Mouse (Mus musculus): ENCODE data around the gene Gal3st2.
"Not testable (repeated sequence)": the region's sequence is repeated elsewhere in the genome, so short reads cannot be mapped to it uniquely, and the experiment has no call there.

Gene Gal3st2

DNA sequence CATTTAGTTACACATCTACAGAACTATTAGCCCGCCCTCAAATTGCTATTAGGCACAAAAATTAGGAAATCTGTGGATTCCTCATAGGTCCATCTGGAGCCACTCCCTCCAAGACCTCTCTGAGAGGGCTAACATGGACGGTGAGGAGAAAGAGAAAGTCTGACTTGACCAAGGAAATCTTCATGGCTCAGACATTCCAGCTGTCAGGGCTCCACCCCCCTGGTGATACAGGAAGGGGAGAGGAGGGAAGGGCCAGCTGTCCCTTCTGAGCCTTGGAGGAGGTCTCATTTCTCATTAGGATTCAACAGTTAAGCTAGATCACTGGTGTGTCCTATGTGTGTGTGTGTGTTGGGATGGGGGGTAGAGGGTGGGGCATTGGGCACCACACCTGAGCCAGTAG, at the start of gene Gal3st2:
TSS of gene Gal3st2 (plus strand) at position 259 of the 400 bp plus-strand sequence.
- not testable (repeated sequence) for DNase-seq (ENCODE audit: low spot score in 2 of 2)

DNA sequence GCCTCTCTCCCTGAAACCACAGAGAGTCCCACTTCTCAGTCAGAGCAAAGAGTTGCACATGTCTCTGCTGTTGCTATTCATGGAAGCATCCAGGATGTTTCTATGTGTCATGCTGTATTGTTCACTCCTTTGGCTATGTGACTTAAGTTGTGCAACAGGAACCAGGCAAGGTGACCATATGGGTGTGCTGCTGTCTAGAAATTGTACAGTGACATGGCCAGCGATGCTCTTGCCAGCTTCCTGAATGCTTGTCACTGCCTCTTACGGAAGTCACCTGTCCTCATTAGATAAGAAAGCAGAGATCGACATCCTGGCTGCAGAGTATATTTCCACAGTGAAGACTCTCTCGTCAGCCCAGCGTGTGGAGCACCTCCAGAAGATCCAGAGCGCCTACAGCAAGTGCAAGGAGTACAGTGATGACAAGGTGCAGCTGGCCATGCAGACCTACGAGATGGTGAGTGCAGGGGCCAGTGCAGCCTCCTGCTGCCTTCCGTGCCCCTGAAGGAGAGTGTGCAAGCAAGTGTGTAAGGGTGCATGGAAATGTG, 49.5 kb upstream of the Gal3st2 start:
- DNase-seq (ENCODE audit: low spot score in 2 of 2), result no peak

DNA sequence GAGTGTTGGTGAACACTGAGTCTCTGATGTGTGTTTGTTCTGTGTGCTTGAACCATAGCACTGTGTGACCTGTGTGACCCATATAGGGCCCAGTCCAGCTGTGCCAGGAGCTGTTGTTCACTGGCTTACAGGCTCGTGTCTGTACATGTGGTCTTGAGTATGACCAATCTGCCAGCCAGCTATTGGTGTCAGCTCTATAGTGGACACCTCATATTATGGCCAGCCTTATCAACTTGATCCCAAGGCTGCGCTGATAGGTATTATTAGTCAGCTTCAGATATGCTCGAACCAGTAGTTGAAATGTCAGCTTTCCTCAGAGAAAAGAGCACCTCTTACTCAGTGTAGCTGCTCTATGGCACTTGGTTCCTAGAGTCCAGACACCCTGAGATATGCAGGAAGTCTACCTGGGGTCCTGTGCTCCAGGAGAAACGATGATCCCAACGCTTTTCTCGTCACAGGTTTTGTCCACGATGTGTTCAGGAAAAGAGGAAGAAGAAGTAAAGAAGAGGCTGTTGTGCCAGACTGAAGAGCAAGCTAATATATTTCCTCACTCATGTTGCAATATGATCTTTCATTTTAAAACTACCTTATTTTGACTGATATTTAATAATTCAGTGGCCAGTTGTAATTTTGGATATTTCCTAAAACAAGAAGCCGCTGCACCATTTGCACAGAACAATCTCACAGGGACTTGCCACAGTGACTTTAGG, 43.1 kb upstream of the Gal3st2 start:
- DNase-seq (ENCODE audit: low spot score in 2 of 2), result no peak

DNA sequence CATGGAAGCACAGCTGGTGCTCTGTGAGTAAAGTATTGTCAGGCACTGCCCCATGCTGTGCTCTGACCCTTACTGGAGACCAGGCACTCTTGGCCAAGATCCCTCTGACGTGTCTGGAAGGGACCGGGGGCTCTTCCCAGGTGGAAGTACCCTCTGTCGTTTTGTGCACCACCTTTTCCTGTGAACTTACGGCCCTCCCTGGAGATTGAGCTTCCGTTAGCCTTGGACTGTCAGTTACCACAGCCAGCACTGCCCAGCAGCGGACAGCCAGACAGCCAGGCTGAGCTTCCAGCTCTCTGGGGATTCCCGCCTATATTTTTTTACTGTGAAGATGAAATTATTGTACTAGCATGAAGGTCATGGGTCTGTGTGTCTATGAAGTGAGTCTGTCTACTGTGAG, 42.4 kb upstream of the Gal3st2 start:
- no peak for DNase-seq (ENCODE audit: low spot score in 2 of 2)

DNA sequence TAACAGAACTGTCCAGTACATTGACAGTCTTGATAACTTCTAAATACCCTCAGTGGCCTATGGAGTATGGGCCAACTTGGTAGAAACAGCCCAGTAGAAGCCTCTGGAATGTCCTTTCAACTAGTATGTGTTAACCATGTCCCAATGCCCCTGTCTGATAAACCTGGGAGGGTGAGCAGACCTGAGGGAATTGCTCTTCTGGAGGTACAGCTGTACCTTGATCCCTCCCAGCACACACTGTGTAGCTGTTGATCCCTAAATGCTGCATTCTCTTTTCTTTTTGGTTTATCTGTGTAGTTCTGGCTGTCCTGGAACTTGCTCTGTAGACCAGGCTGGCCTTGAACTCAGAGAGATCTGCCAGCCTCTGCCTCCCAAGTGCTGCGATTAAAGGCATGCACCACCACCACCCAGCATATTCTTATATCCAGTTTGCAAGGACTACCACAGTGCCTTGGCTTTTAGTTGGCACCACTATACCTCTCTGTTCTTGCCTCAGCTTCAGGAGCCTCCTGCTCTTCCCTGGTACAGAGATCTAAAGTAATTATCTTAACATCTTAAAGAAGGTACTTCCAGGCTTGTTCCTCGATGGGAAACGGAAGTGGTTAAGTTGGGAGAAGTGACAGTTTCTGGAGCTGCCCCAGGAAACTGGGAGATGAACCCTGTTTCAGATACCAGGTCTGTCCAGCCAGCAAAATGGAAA, 37.2 kb upstream of the Gal3st2 start:
- no peak for DNase-seq (ENCODE audit: low spot score in 2 of 2)

DNA sequence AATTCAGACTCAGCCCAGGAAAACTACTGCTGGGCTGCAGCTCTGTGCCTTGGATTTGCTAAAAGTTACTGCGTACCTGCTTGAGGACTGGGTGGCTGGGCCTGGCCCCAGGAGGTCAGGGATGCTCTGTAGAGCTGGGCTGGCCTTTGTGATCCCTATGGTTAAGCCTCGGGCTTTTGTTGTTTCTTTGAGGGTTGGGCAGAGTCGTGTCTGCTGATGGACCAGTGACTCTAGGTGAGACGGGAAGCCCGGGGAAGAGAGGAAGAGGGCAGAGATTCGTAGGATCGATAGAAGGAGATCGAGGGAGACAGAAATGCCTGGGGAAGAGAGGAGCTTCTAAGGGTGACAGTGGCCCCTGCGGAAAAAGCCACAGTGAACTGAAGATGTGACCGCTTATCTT, 36.5 kb upstream of the Gal3st2 start, which contains the start of gene D2hgdh:
TSS of gene D2hgdh (plus strand) at position 301 of the 400 bp plus-strand sequence.
- DNase-seq (ENCODE audit: low spot score in 2 of 2), result no peak

DNA sequence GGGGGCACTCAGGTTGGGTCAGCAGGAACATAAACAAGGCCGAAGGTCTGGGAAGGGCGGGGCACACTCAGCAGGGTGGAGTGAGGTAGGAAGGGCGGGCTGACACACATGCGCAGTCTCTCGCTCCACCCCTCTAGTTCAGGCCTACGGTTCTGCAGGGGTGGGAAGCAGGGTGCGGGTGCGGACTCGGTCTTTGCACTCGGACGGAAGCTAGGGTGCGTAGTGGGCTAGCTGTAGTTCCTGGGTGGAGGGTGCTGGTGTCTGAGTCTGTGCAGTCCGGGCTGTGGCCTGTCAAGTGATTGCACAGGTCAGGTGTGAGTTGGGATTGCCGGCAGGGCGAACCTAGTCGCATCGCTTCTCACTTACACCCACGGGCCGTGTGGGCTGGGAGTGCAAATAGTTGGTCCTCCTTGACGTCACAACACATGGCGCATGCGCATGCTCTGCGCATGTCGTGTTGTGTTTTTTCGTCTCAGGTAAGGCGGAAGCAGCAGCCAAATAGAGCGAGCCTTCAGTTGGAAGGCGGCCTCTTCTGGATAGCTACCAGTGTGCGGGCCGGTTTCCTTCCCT, 35.9 kb upstream of the Gal3st2 start:
- DNase-seq (ENCODE audit: low spot score in 2 of 2), result peak; percentile 91 to 92

DNA sequence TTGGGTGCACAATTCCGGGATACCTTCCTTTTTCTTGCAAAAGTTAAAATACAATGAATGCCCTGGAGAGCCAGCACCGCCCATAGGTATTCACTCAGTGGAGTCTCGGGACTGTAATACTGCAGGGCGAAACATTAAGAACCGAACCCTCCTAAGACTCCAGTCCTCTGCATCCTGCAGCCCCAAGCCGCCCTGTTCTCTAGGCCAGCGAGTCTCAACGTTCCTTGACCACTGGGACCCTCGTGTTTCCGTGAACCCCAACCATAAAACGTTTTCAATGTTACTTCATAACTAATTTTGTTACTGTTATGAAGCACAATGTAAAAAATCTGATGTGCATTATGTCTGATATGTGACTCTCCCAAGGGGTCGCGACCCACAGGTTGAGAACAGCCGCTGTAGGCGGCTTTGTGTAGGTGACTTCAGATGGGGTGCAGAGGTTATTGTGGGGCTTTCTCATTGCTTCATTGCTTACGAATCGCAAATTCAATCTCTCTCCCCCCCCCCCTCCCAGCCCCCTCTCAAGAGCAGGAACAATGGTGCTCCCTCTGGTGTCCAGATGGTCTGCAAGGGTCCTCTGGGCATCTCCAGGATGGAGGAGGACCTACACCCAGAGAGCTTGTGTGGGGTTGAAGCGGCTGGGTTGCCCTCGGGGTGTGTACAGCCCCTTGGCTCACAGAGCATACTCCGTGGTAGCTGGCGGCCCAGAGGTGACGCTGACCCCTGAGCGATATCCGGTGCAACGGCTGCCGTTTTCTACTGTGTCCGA, 35.2 kb upstream of the Gal3st2 start:
- peak; percentile 10 to 18 for DNase-seq (ENCODE audit: low spot score in 2 of 2)

DNA sequence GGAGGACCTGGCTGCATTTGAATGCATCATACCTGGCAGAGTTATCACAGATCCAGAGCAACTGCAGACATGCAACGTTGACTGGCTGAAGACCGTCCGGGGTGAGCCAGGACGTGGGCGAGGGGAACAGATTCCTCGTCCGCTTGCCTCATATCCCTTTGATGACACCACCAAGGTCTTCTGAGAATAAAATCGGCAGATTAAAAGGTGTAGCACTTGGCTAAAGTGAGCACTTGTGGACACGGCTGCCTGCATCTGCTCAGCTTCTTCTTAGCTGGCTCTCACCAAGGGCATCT, 34.6 kb upstream of the Gal3st2 start:
- DNase-seq (ENCODE audit: low spot score in 2 of 2), result no peak

DNA sequence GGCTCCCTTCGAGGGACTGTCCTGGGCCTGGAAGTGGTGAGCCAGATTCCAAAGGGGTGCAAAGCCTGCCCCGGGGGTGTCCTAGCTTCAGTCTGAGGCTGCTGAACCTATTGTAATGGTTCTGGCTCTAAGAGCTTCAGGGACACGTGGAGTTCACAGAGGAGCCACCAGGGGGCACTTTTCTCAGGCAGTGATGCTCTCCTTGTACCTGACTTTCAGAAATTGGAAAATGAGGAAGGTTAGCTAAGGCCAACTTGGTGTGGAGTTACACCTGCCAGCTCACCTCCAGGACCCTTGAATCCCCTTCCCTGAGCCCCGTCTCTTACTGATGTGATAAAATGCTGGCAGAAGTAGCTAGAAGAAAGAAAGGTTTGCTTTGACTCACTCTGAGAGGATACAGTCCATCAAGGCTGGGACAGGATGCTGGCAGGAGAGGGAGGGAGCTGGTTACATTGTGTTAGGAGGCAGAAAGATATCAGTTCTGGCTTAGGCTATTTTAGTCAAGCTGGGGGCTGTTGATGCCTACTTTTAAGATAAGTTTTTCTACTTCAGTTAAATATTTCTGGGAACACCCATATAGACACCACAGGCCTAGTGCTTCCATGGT, 28.2 kb upstream of the Gal3st2 start:
- DNase-seq (ENCODE audit: low spot score in 2 of 2), result not testable (repeated sequence)

DNA sequence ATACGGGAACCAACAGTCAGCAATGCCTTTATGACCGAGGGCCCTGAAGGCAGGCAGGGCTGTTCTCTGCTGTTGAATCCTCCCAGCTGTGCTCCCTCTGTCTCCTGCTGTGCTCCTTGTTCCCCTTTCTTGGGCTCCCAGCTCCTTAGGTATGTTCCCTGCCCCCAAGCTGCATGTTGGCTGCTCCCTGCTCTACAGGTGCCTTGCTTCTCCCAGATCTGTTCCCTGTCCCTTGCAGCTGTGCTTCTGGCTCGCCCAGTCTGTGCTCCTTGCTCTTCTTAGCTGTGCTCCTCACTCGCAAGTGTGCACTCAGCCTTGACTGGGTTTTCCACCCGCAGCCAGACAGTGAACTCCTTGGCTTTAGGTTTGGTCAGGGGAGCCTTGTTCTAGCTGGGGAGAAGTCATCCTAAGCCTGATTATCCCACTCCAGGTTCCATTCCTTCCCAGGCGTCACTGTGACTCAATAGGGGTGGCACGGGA, 26.4 kb upstream of the Gal3st2 start:
- no peak for DNase-seq (ENCODE audit: low spot score in 2 of 2)

DNA sequence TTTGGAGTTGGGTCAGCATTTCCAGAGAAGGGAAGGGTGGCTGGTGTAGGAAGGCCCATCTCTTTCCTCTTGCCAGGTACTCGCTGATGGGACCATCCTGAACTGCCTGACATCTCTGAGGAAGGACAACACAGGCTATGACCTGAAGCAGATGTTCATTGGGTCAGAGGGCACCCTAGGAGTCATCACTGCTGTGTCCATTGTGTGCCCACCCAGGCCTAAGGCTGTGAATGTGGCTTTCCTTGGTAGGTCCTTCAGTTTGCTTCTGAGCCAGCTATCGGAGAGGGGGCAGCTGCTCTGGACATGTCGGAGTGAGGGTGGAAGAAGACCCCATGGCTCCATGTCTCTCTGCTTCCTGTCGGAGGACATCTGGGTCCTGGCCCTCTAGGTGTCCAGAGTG, 25.9 kb upstream of the Gal3st2 start:
- no peak for DNase-seq (ENCODE audit: low spot score in 2 of 2)

DNA sequence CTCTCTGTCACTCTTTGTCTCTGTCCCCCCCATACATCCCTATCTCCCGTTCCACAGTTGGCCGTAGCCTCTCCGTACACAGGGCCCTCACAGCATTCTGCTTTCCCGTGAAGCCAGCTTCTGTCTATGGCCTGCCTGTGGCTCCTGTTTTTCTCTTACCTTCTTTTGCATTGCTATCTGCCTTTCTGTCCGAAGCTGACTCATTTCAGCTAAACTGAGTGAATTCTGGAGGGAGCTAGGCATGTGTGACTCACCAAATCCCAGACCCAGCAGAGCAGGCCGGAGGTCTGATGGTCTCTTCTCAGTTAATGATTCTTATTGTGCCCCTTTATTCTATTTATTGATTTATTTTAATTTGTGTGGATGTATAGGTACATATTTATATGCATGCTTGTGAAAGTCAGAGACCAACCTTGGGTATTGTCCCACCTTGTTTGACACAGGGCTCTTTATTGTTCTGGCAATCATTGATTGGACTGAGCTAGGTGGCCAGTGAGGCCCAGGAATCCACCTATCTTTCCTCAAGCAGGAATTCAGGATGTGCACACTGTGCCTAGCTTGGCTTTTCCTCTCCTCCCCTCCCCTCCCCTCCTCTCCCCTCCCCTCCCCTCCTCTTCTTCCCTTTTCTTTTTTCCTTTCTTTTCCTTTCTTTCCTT, 25.1 kb upstream of the Gal3st2 start:
- DNase-seq (ENCODE audit: low spot score in 2 of 2), result no peak

DNA sequence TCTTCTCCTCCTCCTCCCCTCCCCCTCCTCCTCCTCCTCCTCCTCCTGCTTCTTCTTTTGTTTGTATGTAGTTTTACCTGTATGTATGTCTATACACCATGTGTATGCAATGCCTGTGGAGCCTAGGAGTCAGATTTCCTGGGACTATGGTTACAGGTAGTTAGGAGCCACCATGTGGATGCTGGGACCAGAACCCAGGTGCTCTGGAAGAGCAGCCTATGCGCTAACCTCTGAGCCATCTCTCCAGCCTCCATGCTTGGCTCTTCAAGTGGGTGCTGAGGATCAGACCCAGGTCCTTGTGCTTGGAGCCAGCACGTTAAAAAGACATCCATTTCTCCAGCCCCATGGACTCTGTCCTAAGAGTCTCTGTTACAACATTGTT, 24.6 kb upstream of the Gal3st2 start:
- no peak for DNase-seq (ENCODE audit: low spot score in 2 of 2)

DNA sequence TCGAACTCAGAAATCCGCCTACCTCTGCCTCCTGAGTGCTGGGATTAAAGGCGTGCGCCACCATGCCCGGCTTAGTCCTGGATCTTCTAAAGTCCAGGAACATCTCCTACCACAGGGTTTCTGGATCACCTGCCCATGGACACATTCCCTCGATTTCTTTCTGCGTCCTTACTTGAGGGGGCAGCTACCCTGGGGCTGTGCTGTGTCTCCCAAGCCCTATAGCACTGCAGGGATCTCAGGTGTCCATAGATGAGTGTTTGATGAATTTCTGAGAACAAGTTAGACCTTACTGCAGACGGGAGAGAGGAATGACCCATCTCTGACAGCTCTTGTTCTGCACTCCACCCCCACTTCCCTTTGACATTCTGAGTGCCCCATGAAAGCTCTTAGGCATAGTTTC, 23.8 kb upstream of the Gal3st2 start:
- no peak for DNase-seq (ENCODE audit: low spot score in 2 of 2)

DNA sequence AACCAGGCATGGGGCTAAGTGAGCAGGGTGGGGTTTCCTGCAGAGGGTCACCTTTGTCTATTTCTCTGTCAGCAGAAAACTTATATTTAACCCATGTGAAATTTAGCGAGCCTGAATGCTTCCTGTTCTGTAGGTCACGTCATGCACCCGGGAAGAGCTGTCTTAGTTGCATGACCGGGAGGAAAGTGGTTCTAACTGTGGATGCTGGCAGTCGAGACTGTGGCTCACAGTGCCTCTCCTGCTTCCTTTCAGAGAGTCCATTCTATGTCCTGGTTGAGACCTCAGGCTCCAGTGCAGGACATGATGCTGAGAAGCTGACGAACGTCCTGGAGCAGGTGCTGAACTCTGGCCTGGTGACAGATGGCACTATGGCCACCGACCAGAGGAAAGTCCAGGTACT, 22.5 kb upstream of the Gal3st2 start:
- DNase-seq (ENCODE audit: low spot score in 2 of 2), result not testable (repeated sequence)

DNA sequence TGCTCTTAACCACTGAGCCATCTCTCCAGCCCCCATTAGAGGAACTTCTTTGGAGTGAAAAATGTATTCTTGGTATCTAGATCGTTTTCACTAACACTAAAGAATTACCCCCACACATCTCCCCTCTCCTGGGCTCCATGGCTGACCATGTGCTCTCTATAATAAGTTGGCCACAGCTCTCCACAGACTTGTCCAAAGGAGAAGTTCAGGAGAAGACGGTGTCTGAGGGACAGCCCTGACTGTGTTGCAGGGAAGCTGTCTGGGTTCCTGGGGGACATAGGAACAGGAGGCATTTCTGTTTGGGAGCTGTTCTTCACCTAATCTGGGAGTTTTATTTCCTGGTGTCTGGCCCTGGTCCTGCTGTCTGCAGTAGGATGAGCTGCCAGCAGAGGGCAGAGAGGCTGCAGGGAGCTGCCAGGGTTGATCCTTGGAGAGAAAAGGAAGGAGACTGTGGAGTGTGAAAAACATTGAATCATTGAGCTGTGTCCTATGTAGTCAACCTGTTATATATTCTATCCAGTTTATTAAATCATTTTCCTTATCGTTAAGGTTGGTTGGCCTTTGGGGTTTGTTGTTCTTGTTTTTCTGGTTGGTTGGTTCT, 15.2 kb upstream of the Gal3st2 start:
- not testable (repeated sequence) for DNase-seq (ENCODE audit: low spot score in 2 of 2)

DNA sequence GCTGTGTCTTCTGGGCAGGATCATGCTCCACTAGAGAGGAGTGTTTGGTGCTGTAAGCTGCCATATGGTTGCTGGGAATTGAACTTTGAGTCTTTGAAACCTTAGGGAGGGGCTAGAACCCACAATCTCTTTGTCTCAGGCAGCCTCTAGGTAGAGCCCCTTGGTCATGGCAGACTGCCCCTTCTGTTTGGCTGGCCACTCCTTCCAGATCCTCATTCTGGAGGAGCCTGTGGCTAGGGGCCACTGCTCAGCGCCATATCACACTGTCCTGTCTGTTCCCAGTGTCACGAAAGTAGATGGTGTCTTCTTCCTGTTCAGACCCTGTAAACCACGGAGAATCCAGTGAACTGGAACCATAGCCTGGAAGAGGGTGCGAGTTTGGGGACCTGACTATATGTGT, 5.3 kb upstream of the Gal3st2 start:
- not testable (repeated sequence) for DNase-seq (ENCODE audit: low spot score in 2 of 2)

DNA sequence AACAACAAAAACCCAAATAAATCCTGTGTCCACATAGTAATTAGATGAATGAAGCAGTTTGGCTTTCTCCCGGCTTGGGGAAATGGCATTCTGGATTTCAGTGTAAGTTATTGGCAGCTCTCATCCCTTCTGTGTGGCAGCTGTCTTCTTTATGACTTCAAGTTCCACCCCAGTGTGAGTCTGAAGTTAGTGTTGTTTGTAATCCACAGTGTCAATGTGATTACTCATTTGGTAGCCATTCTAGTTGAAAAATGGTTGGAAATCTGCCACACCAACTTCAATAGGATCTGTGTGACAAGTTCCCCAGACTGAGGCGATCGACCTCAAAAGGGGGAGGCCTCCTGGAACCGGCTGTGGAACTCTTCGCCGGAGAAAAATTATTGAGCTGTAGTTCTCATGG, 3.7 kb upstream of the Gal3st2 start:
- DNase-seq (ENCODE audit: low spot score in 2 of 2), result no peak

DNA sequence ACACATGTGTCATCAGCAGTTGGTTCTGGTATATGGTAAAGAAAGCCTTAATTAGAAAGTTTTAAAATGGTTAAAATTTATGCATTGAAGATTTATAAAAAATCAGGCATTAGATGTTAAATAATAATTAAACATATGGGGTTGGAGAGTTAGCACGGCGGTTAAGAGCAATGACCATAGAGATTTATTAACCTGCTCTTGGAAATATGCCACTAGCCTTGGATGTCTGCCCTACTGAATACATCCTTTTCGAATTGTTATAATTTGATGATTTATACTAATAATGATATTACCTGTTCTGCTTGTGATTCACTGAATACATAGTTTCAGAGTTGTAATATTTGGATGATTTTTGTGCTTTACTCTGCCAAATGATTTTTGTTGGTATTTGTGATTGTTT, 3.1 kb upstream of the Gal3st2 start:
- no peak for DNase-seq (ENCODE audit: low spot score in 2 of 2)

DNA sequence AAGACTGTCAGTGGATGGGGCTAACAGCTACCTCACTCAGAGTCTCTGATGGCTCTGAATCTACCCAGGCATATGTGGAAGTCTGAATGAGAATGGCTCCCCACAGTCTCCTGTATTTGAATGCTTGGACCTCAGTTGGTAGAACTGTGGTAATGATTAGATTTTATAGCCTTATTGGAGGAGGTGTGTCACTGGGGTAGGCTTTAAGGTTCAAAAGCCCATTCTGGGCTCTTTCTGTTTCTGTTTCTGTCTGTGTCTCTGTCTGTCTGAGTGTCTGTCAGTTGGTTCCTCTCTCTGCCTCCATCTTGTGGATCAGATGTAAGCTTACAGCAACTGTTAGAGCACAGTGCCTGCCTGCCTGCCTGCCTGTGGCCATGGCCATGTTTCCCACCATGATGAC, 1.5 kb upstream of the Gal3st2 start:
- no peak for DNase-seq (ENCODE audit: low spot score in 2 of 2)

All from thymus, postnatal 10 days (tissue).